In genomic region chr11:72940208-72941143, GRCm38 (mm10) we compare ENCODE assay signal across 8 mouse cellular contexts. TPM values are rescaled to one million over a fixed set of nuclear protein-coding genes. Genes with fewer than 3 reads are reported as not detected.
DNase-seq lines count a peak whose midpoint lies in the region; ATAC-seq and TF ChIP-seq lines count a peak whose summit lies in the region.

No protein-coding gene starts in this region.

- peaks cover 21% of the 10 kb centered on the region for H3K27me3 ChIP-seq in G1E (ENCODE audit: insufficient read depth, low read length)
- H3K27me3 ChIP-seq in liver, embryonic 11.5 days (replicated peaks; ENCODE audit: control insufficient read depth, insufficient read depth, low read length): no peaks in the 10 kb centered on the region
- H3K27me3 ChIP-seq in midbrain, postnatal 0 days (ENCODE audit: insufficient read depth, low read length): no peaks in the 10 kb centered on the region

- peak overlapping the region; percentile 60; the same call in 1 of the 2 replicates for H3K4me3 ChIP-seq in G1E (ENCODE audit: low read depth, low read length)
- H3K4me3 ChIP-seq in embryonic fibroblast, embryonic 13.5 days (ENCODE audit: insufficient read depth, low read length): no peak overlapping the region
- peak overlapping the region; percentile 55 for H3K4me3 ChIP-seq in liver, embryonic 11.5 days (ENCODE audit: low read depth, low read length)
- H3K4me3 ChIP-seq in midbrain, postnatal 0 days (ENCODE audit: low read depth, low read length): peak overlapping the region; percentile 23

- H3K27ac ChIP-seq in embryonic fibroblast, embryonic 13.5 days (ENCODE audit: insufficient read depth, low read length): no peak overlapping the region
- no peak overlapping the region for H3K27ac ChIP-seq in liver, embryonic 11.5 days (ENCODE audit: low read depth, low read length)
- no peak overlapping the region for H3K27ac ChIP-seq in midbrain, postnatal 0 days (ENCODE audit: low read depth, low read length)

- H3K4me2 ChIP-seq in liver, embryonic 11.5 days: peak overlapping the region; percentile 63
- peak overlapping the region; percentile 23 for H3K4me2 ChIP-seq in midbrain, postnatal 0 days (ENCODE audit: low read depth, low read length, poor library complexity, severe bottlenecking)

- H3K36me3 ChIP-seq in G1E (replicated peaks): no peaks in the 10 kb centered on the region
- H3K36me3 ChIP-seq in liver, embryonic 11.5 days (ENCODE audit: control insufficient read depth, insufficient read depth, low read length): no peaks in the 10 kb centered on the region
- no peaks in the 10 kb centered on the region for H3K36me3 ChIP-seq in midbrain, postnatal 0 days (ENCODE audit: insufficient read depth, low read length)

- TF ChIP-seq CTCF in G1E (IDR thresholded peaks at IDR 0.05; ENCODE audit: low read depth, low read length): peak; percentile 85
- peak; percentile 14; the same call in 1 of the 2 replicates for TF ChIP-seq CTCF in embryonic fibroblast, embryonic 13.5 days (IDR thresholded peaks at IDR 0.05; ENCODE audit: borderline replicate concordance, insufficient read depth, low read length)
- TF ChIP-seq CTCF in midbrain, postnatal 0 days (IDR thresholded peaks at IDR 0.05): peak; percentile 86

- DNase-seq in frontal cortex, postnatal 36 days (ENCODE audit: low spot score in 2 of 2): no peak
- DNase-seq in G1E (ENCODE audit: low spot score): peak; percentile 55
- peak; percentile 47 for DNase-seq in liver, embryonic 11.5 days (ENCODE audit: low spot score)
- peak; percentile 56 for DNase-seq in midbrain, postnatal 0 days (ENCODE audit: low spot score)
- no peak for DNase-seq in right cerebral cortex, postnatal 25 days

- 30% methylated on average over 20 of the region's 20 CpGs for WGBS in liver, embryonic 11.5 days
- 13% methylated on average over 20 of the region's 20 CpGs for WGBS in midbrain, postnatal 0 days

- H3K4me1 ChIP-seq in G1E (ENCODE audit: insufficient read depth, low read depth, low read length): peaks cover 17% of the 10 kb centered on the region
- no peaks in the 10 kb centered on the region for H3K4me1 ChIP-seq in embryonic fibroblast, embryonic 13.5 days (ENCODE audit: control insufficient read depth, insufficient read depth, low read length)
- H3K4me1 ChIP-seq in liver, embryonic 11.5 days (replicated peaks; ENCODE audit: control insufficient read depth, insufficient read depth, low read length): peaks cover 15% of the 10 kb centered on the region
- no peaks in the 10 kb centered on the region for H3K4me1 ChIP-seq in midbrain, postnatal 0 days (ENCODE audit: insufficient read depth, low read length)

- H3K9ac ChIP-seq in liver, embryonic 11.5 days (ENCODE audit: low read depth, low read length): peak overlapping the region; percentile 52
- no peak overlapping the region for H3K9ac ChIP-seq in midbrain, postnatal 0 days (replicated peaks; ENCODE audit: low read length, poor library complexity, severe bottlenecking)

- TF ChIP-seq POLR2A in embryonic fibroblast, embryonic 13.5 days (IDR thresholded peaks at IDR 0.05; ENCODE audit: low read depth, low read length): no peak

- no peaks in the 10 kb centered on the region for H3K9me3 ChIP-seq in G1E (replicated peaks)
- no peaks in the 10 kb centered on the region for H3K9me3 ChIP-seq in liver, embryonic 11.5 days (ENCODE audit: control insufficient read depth, low read length)
- H3K9me3 ChIP-seq in midbrain, postnatal 0 days (ENCODE audit: low read length): no peaks in the 10 kb centered on the region

- peak; percentile 55; the same call in 1 of the 2 replicates for ATAC-seq in frontal cortex, adult (ENCODE audit: low TSS enrichment)
- peak; percentile 28; the same call in 1 of the 2 replicates for ATAC-seq in G1E (ENCODE audit: extremely low read depth, insufficient number of reproducible peaks, low FRiP score, poor library complexity, severe bottlenecking)
- peak; percentile 51 to 87 for ATAC-seq in hematopoietic stem cell, adult 5-6 weeks (replicated peaks in 1 of 2; ENCODE audit: insufficient read depth in 1 of 2, low FRiP score in 2 of 2, low TSS enrichment in 1 of 2, low read depth in 1 of 2, poor library complexity in 2 of 2, severe bottlenecking in 2 of 2)
- peak; percentile 74; the same call in 1 of the 2 replicates for ATAC-seq in liver, embryonic 11.5 days (replicated peaks; ENCODE audit: low FRiP score)
- peak; percentile 69; the same call in 1 of the 2 replicates for ATAC-seq in midbrain, postnatal 0 days (ENCODE audit: low FRiP score)

RNA-seq across cellular contexts. Expression of gene Atp2a3, which starts 20.5 kb away (rescaled TPM):
- total RNA-seq in G1E (2014; fragmentation: Nextera tagmentation) (56.9 and 63.9 TPM in 2 replicates), G1E (2017) (79.9 and 101 TPM in 2 replicates)
- 79.0 and 95.8 TPM in 2 replicates for polyA plus RNA-seq in G1E (2012)
- polyA plus RNA-seq in embryonic fibroblast, embryonic 13.5 days (2011; ENCODE audit: insufficient read length, low read depth, missing spikeins): 0.30 TPM in 1 of 2 replicates, not detected in the other
- total RNA-seq in hematopoietic stem cell, adult 5-6 weeks (2017): 79.5 and 106 TPM in 2 replicates
- 23.5 and 25.9 TPM in 2 replicates for polyA plus RNA-seq in liver, embryonic 11.5 days (2014; fragmentation: Nextera tagmentation; extraction: Ambion mirVana)
- 2.5 and 3.6 TPM in 2 replicates for total RNA-seq in midbrain, postnatal 0 days (2014; rRNA removed)
- 2.3 and 2.7 TPM in 2 replicates for polyA plus RNA-seq in midbrain, postnatal 0 days (2015; fragmentation: Nextera tagmentation; extraction: Ambion mirVana)

RNA-seq across cellular contexts. Expression of gene P2rx1, which starts 58.4 kb away (rescaled TPM):
- total RNA-seq in G1E (2014; fragmentation: Nextera tagmentation) (11.4 and 12.0 TPM in 2 replicates), G1E (2017) (46.9 and 53.7 TPM in 2 replicates)
- polyA plus RNA-seq in G1E (2012): 11.7 and 14.8 TPM in 2 replicates
- not detected in 2 replicates for polyA plus RNA-seq in embryonic fibroblast, embryonic 13.5 days (2011; ENCODE audit: insufficient read length, low read depth, missing spikeins)
- total RNA-seq in hematopoietic stem cell, adult 5-6 weeks (2017): 11.3 and 12.7 TPM in 2 replicates
- 17.6 and 18.8 TPM in 2 replicates for polyA plus RNA-seq in liver, embryonic 11.5 days (2014; fragmentation: Nextera tagmentation; extraction: Ambion mirVana)
- 0.42 and 0.55 TPM in 2 replicates for total RNA-seq in midbrain, postnatal 0 days (2014; rRNA removed)
- 0.16 and 0.39 TPM in 2 replicates for polyA plus RNA-seq in midbrain, postnatal 0 days (2015; fragmentation: Nextera tagmentation; extraction: Ambion mirVana)

Comparison
In these comparisons a context has a peak if more than half of its experiments do, and no peak if none do; other contexts are left out.
1. DNase-seq: peak in G1E (single experiment), liver, embryonic 11.5 days (single experiment) and midbrain, postnatal 0 days (single experiment); none in frontal cortex, postnatal 36 days (0 of 2) and right cerebral cortex, postnatal 25 days (single experiment).
2. CTCF ChIP-seq: peak in every context shown above with its lines; median percentile 86 in midbrain, postnatal 0 days; 85 in G1E; 14 in embryonic fibroblast, embryonic 13.5 days.
3. Peak in every context shown above with its lines, with median percentiles within 50 percentile points of each other: ATAC-seq.